Mouse (Mus musculus) liver, postnatal 0 days (tissue): Measurements from ENCODE around the gene Nudt3.
"Not testable (repeated sequence)": the region's sequence is repeated elsewhere in the genome, so short reads cannot be mapped to it uniquely, and the experiment has no call there.

Source experiments
- CTCF ChIP-seq: sonication (generic); IDR thresholded peaks from 2 replicates; pipeline ENCODE4 v1.5.1; 2016; ENCODE audit warnings: antibody characterized with exemption, low read depth
- EP300 ChIP-seq: IDR thresholded peaks from 2 replicates; pipeline ENCODE4 v1.6.1; 2016; ENCODE audit warnings: antibody characterized with exemption, low read depth, mild to moderate bottlenecking

DNA sequence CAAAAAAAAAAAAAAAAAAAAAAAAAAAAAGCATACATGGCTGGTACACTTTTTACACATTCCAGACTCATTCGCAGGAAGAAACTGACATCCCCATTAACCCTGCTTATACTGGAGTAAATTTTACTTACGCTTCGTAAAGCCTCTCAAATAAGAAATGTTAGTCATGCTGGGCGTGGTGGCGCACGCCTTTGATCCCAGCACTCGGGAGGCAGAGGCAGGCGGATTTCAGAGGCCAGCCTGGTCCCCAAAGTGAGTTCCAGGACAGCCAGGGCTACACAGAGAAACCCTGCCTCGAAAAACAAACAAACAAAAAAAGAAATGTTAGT, 12.2 kb upstream of the Nudt3 start:
- TF ChIP-seq CTCF, EP300: not testable (repeated sequence)
